Mouse (Mus musculus) intestine, embryonic 14.5 days (tissue): ENCODE measurements around the gene Trappc3. TPM values are rescaled to one million over a fixed set of nuclear protein-coding genes. Genes with fewer than 3 reads are reported as not detected.

Experiments
- ATAC-seq: fragments of 200-750 bp; cut with Nextera tagmentation; replicated peaks from 2 replicates; pipeline ENCODE4 v1.8.0; 2017; ENCODE audit warnings: low read depth, moderate number of reproducible peaks, moderate TSS enrichment, moderate library complexity; ENCODE audit not compliant: low FRiP score, low TSS enrichment
- DNase-seq: peaks from one replicate; pipeline ENCODE4 v3.0.0-alpha.2; 2018; ENCODE audit warnings: low spot score
- H3K27ac ChIP-seq: fragments of 300-500 bp; sonication (generic); 2 replicates; pipeline ENCODE4 v1.5.1; 2014; ENCODE audit warnings: low read depth, mild to moderate bottlenecking, control low read depth
- H3K27me3 ChIP-seq: fragments of 300-500 bp; sonication (generic); replicated peaks from 2 replicates; pipeline ENCODE4 v1.6.1; 2014; ENCODE audit warnings: low read length, control low read depth; ENCODE audit not compliant: control insufficient read depth, insufficient read depth
- H3K36me3 ChIP-seq: fragments of 300-500 bp; sonication (generic); 2 replicates; pipeline ENCODE4 v1.6.1; 2014; ENCODE audit warnings: low read length, control low read depth; ENCODE audit not compliant: control insufficient read depth, insufficient read depth
- H3K4me1 ChIP-seq: fragments of 300-500 bp; sonication (generic); replicated peaks from 2 replicates; pipeline ENCODE4 v1.6.1; 2014; ENCODE audit warnings: low read length, control low read depth, mixed read lengths; ENCODE audit not compliant: control insufficient read depth, insufficient read depth
- H3K4me2 ChIP-seq: fragments of 300-500 bp; sonication (generic); 2 replicates; pipeline ENCODE4 v1.6.1; 2014; ENCODE audit warnings: low read length
- H3K4me3 ChIP-seq: fragments of 300-500 bp; sonication (generic); 2 replicates; pipeline ENCODE4 v1.5.1; 2014; ENCODE audit warnings: low read depth, low read length, control low read depth, mixed read lengths
- H3K9ac ChIP-seq: fragments of 300-500 bp; sonication (generic); 2 replicates; pipeline ENCODE4 v1.6.1; 2014; ENCODE audit warnings: mild to moderate bottlenecking, low read length
- H3K9me3 ChIP-seq: fragments of 300-500 bp; sonication (generic); 2 replicates; pipeline ENCODE4 v1.6.1; 2016; ENCODE audit warnings: low read length, control low read depth; ENCODE audit not compliant: control insufficient read depth
- WGBS: fragments of 180-500 bp; shearing (Covaris S2); extraction: QIAGEN DNeasy Blood & Tissue Kit; methylation state at CpG from one replicate; pipeline ENCODE4 v1.1.7; 2014; 5-methylcytosine and 5-hydroxymethylcytosine counted together
- polyA plus RNA-seq: library from polyadenylated mRNA; unstranded; fragments of >200 nt; fragmentation: Nextera tagmentation; extraction: Ambion mirVana; gene quantifications from 2 replicates; pipeline ENCODE4 v1.2.1, GENCODE M21; 2014

Trappc3 gene
- polyA plus RNA-seq, 1 experiment from 2014 or later = 20.5 TPM

GRCm38 (mm10) chr4:126229900-126230299, 32.2 kb upstream of the Trappc3 start:
- 59% methylated on average over 7 of the region's 7 CpGs for WGBS
- ATAC-seq (no peak), DNase-seq (no peak)
- peaks cover 49% of the 10 kb centered on the region for H3K36me3 ChIP-seq
- H3K4me3 ChIP-seq = no peak overlapping the region
- no peak overlapping the region for H3K9ac ChIP-seq
- no peak overlapping the region for H3K4me2 ChIP-seq
- H3K27ac ChIP-seq = no peak overlapping the region
- H3K4me1 ChIP-seq = peaks cover 7% of the 10 kb centered on the region; the same call in 1 of the 2 replicates
- H3K9me3 ChIP-seq = no peaks in the 10 kb centered on the region
- no peaks in the 10 kb centered on the region for H3K27me3 ChIP-seq

- H3K27me3 ChIP-seq = no peaks in the 10 kb centered on the region
- H3K4me2 ChIP-seq = no peak overlapping the region
- no peak overlapping the region for H3K4me3 ChIP-seq
- H3K36me3 ChIP-seq = peaks cover 84% of the 10 kb centered on the region
- no peaks in the 10 kb centered on the region for H3K9me3 ChIP-seq
- no peak overlapping the region for H3K9ac ChIP-seq
- no peak overlapping the region for H3K27ac ChIP-seq
- H3K4me1 ChIP-seq = no peaks in the 10 kb centered on the region
- DNase-seq (no peak), ATAC-seq (no peak)
- WGBS = 86% methylated on average over 29 of the region's 29 CpGs
Observed at GRCm38 (mm10) chr4:126233676-126234308, 28.3 kb upstream of the Trappc3 start.

DNA sequence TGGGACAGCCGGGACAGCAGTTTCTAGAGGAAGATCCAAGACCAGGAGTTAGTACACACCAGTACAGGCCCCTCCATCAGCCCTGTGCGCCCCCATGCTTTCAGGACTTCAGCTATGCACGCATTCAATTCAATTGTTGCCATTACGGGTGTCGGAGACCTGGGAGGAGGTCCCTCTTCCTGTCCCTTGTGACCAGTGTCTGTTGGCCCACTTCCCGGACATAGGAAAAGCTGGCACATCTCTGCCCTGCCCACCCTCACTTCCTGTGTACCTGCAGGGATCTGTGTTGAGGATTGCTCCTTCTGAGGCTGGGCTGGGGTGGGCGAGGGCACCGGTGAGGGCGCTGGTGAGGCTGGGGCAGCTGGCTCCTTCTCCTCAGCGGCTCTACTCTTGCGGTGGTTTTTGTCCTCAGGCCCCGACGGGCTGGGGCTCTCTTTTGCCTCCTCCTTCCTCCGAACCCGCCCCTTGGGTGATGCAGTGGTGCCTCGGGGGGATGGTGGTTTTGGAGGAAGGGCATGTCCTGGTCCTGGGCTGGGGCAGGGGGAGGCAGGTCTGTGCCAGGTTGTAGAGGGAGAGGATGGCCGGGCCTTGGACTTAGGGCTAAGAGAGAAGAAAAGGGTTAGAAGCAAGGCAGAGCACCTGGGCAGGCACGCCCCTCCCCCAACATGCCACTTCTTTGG, 27.5 kb upstream of the Trappc3 start:
- Histone ChIP-seq H3K27me3 (no peaks in the 10 kb centered on the region), H3K27ac (no peak overlapping the region), H3K36me3 (peaks cover 92% of the 10 kb centered on the region), H3K4me3 (no peak overlapping the region), H3K9me3 (no peaks in the 10 kb centered on the region), H3K4me1 (no peaks in the 10 kb centered on the region), H3K4me2 (no peak overlapping the region), H3K9ac (no peak overlapping the region)
- ATAC-seq = no peak
- no peak for DNase-seq
- WGBS = 87% methylated on average over 18 of the region's 18 CpGs

DNA sequence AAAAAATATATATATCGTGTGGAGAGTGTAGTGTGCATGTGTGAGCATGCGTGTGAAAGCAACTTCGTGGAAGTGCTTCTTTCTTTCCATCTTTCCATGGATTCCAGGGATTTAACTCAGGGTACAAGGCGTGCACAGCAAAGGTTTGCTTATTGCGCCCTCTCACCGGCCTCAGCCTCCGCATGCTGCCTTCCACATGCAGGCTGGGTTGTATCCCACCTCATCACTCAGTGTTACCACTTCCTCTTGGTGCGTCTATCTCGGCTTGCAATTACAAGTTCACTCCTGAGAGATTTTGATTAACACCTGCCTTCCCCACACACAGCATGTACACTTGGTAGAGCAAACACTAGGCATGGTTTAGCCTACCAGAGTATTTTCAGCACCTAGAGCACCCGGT, 26.9 kb upstream of the Trappc3 start:
- H3K4me3 ChIP-seq = no peak overlapping the region
- H3K27me3 ChIP-seq = no peaks in the 10 kb centered on the region
- H3K27ac ChIP-seq = no peak overlapping the region
- DNase-seq (no peak), ATAC-seq (no peak)
- no peaks in the 10 kb centered on the region for H3K4me1 ChIP-seq
- WGBS = 90% methylated on average over 10 of the region's 10 CpGs
- H3K36me3 ChIP-seq = peaks cover 95% of the 10 kb centered on the region
- no peaks in the 10 kb centered on the region for H3K9me3 ChIP-seq
- H3K9ac ChIP-seq = no peak overlapping the region
- H3K4me2 ChIP-seq = no peak overlapping the region

DNA sequence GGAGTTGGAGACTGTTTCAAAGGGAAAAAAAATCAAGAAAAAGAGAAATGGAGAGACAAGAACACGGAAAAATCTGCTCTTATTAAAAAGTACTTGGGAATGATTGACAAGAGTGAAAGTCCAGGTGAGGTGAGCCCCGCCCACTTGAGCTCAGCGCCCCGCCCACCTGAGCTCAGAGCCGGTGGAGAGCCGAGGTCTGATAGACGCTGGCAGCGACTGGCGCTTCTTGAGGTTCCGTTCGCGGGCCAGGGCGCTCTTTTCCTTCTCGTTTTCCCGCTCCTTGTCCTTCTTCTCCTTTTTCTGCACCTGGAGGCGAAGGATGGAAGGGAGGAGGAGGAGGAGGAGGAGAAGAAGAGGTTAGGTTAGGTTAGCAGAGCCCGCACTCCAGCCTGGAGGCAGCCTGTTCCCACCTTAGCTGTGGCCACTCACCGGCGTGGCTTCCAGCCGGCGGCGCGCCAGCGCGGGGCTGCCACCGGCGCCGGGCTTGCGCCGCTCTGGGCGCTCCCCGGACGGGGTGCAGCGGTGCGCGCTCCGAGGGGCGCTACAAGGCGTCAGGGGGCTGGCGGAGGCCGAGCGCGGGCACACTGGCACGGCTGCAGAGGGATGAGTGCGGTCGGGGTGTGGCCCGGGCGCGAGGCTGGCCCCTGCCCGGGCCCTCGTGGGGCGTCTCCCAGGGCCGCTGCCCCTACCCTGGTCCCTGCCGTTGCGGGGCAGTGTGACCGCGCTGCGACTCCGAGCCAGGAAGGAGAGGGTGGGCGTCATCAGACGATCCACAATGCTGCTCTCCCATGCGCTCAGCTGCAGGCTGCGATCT, 25.5 kb upstream of the Trappc3 start:
- no peak overlapping the region for H3K27ac ChIP-seq
- H3K4me1 ChIP-seq = no peaks in the 10 kb centered on the region
- no peak for ATAC-seq
- no peaks in the 10 kb centered on the region for H3K27me3 ChIP-seq
- H3K4me3 ChIP-seq = no peak overlapping the region
- H3K36me3 ChIP-seq = peaks cover 95% of the 10 kb centered on the region
- peak overlapping the region; percentile 35 for H3K4me2 ChIP-seq
- DNase-seq = peak; percentile 69
- no peak overlapping the region for H3K9ac ChIP-seq
- no peaks in the 10 kb centered on the region for H3K9me3 ChIP-seq
- WGBS = 54% methylated on average over 52 of the region's 63 CpGs

DNA sequence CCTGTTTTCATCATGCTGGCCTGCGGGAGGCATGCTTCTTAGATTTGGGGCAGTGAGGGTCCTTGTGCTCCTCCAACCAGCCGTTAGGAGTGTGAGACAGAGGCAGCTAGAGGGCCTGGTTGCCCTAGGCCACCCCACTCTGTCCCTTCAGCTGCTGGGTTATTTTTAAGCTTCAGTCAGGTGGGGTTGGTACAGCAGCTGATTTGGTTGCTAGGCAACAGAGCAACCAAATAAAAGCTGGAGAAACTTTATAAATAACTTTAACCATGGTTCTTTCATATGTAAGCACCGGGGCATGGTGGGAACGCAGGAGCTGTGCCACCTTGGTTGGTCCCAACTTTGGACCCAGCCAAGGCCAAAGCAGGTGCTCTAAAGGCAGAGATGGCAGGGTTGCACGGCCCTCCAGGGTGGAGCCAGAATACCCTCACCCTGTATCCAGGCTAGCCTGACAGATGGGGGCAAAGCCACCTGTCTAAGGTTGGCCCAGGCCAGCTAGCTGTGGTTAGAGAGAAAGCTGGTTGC, 24.3 kb upstream of the Trappc3 start:
- H3K4me3 ChIP-seq = no peak overlapping the region
- ATAC-seq (no peak), DNase-seq (no peak)
- no peaks in the 10 kb centered on the region for H3K9me3 ChIP-seq
- peaks cover 95% of the 10 kb centered on the region for H3K36me3 ChIP-seq
- WGBS = 72% methylated on average over 5 of the region's 5 CpGs
- H3K27me3 ChIP-seq = no peaks in the 10 kb centered on the region
- no peaks in the 10 kb centered on the region for H3K4me1 ChIP-seq
- no peak overlapping the region for H3K27ac ChIP-seq
- H3K4me2 ChIP-seq = no peak overlapping the region
- H3K9ac ChIP-seq = no peak overlapping the region

DNA sequence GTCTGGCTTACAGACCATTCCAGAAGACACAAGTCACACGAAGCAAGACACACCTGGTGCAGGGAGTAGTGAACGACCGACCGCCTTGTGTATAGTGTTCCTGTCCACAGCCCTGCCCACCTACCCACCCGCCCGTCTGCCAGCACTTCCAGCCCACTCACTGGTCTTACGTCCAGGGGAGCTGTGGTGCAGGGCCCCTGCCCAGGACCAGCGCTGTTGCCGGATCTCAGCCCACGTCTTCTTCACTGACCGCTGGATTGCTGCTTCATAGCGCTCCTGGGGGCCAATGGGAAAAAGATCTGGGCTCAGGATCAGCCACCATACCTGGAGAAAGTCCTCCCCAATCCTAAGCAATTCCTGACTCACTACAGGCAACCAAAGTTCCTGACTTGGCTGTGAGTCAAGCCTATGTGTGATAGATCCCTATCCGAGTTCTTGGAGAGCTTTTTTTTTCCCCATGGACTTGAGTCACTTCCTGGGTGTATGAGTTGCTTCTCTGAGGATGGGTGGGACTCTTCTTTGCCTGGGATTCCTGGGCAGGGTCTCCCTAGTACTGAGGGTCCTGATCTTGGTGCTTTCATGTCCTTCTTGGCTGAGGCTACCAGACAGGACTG, 22.2 kb upstream of the Trappc3 start:
- H3K27ac ChIP-seq = no peak overlapping the region
- ATAC-seq = no peak
- H3K9ac ChIP-seq = no peak overlapping the region
- H3K9me3 ChIP-seq = no peaks in the 10 kb centered on the region
- DNase-seq = no peak
- H3K4me3 ChIP-seq = no peak overlapping the region
- H3K4me2 ChIP-seq = no peak overlapping the region
- H3K36me3 ChIP-seq = peaks cover 75% of the 10 kb centered on the region
- no peaks in the 10 kb centered on the region for H3K27me3 ChIP-seq
- 86% methylated on average over 13 of the region's 13 CpGs for WGBS
- no peaks in the 10 kb centered on the region for H3K4me1 ChIP-seq

- WGBS = 52% methylated on average over 9 of the region's 9 CpGs
- DNase-seq (no peak), ATAC-seq (no peak)
- Histone ChIP-seq H3K4me1 (no peaks in the 10 kb centered on the region), H3K4me2 (no peak overlapping the region), H3K27ac (no peak overlapping the region), H3K4me3 (no peak overlapping the region), H3K9me3 (no peaks in the 10 kb centered on the region), H3K27me3 (no peaks in the 10 kb centered on the region), H3K9ac (no peak overlapping the region), H3K36me3 (peaks cover 65% of the 10 kb centered on the region)
Observed at GRCm38 (mm10) chr4:126241956-126242355, 20.2 kb upstream of the Trappc3 start.
